Mouse (Mus musculus) liver, embryonic 14.5 days (tissue): Measurements from ENCODE around the gene Pam16. TPM values are rescaled to one million over a fixed set of nuclear protein-coding genes. Genes with fewer than 3 reads are reported as not detected.
A peak's percentile ranks its signal among the peaks of the same experiment; 100 is the strongest.

Source experiments
- ATAC-seq: fragments of 200-750 bp; cut with Nextera tagmentation; 2 replicates; pipeline ENCODE4 v1.8.0; 2017; ENCODE audit warnings: moderate number of reproducible peaks, mild to moderate bottlenecking, moderate library complexity; ENCODE audit not compliant: insufficient read depth
- DNase-seq, 3 experiments: peaks; one replicate each; pipeline ENCODE4 v3.0.0-alpha.2; 2012 to 2013; ENCODE audit warnings: low read depth in 3 of 3, low spot score in 3 of 3
- H3K27ac ChIP-seq: fragments of 300-500 bp; sonication (generic); 2 replicates; pipeline ENCODE4 v1.5.1; 2014; ENCODE audit warnings: moderate library complexity, mild to moderate bottlenecking, control low read depth, inconsistent platforms
- H3K27me3 ChIP-seq: fragments of 300-500 bp; sonication (generic); 2 replicates; pipeline ENCODE4 v1.6.1; 2014; ENCODE audit warnings: mild to moderate bottlenecking, low read length, moderate library complexity; ENCODE audit not compliant: control insufficient read depth, insufficient read depth
- H3K36me3 ChIP-seq: fragments of 300-500 bp; sonication (generic); replicated peaks from 2 replicates; pipeline ENCODE4 v1.6.1; 2014; ENCODE audit warnings: low read depth; ENCODE audit not compliant: control insufficient read depth, insufficient read depth
- H3K4me1 ChIP-seq, 2 experiments: fragments of 200-500 bp in 1 of 2; fragments of 300-500 bp in 1 of 2; sonication (generic) in 1 of 2; replicated peaks; 2 replicates each; pipeline ENCODE4 v1.6.1; 2012 to 2014; ENCODE audit warnings: antibody characterized with exemption in 1 of 2, inconsistent platforms in 1 of 2, low read length in 1 of 2; ENCODE audit not compliant: control insufficient read depth in 2 of 2, insufficient read depth in 2 of 2
- H3K4me2 ChIP-seq: fragments of 300-500 bp; sonication (generic); 2 replicates; pipeline ENCODE4 v1.6.1; 2014; ENCODE audit warnings: low read depth, mild to moderate bottlenecking, control low read depth, moderate library complexity
- H3K4me3 ChIP-seq, 2 experiments: fragments of 200-500 bp in 1 of 2; fragments of 300-500 bp in 1 of 2; sonication (generic) in 1 of 2; 2 replicates each; pipeline ENCODE4 v1.5.1; 2012 to 2014; ENCODE audit warnings: low read depth in 2 of 2, low read length in 2 of 2, mild to moderate bottlenecking in 2 of 2, control low read depth in 1 of 2, inconsistent platforms in 1 of 2, moderate library complexity in 1 of 2; ENCODE audit not compliant: insufficient read depth in 1 of 2
- H3K9ac ChIP-seq: fragments of 300-500 bp; sonication (generic); replicated peaks from 2 replicates; pipeline ENCODE4 v1.6.1; 2014; ENCODE audit warnings: mild to moderate bottlenecking, control low read depth, moderate library complexity
- H3K9me3 ChIP-seq: fragments of 300-500 bp; sonication (generic); 2 replicates; pipeline ENCODE4 v1.6.1; 2016; ENCODE audit warnings: low read length, mixed read lengths; ENCODE audit not compliant: control insufficient read depth
- CTCF ChIP-seq: IDR thresholded peaks from 2 replicates; pipeline ENCODE4 v1.5.1; 2016; ENCODE audit warnings: antibody characterized with exemption, low read depth, control low read depth
- EP300 ChIP-seq: IDR thresholded peaks from 2 replicates; pipeline ENCODE4 v1.6.1; 2016; ENCODE audit warnings: antibody characterized with exemption, low read depth
- WGBS: fragments of 180-500 bp; shearing (Covaris S2); extraction: QIAGEN DNeasy Blood & Tissue Kit; methylation state at CpG from one replicate; pipeline ENCODE4 v1.1.7; 2014; ENCODE audit not compliant: insufficient replicate concordance; 5-methylcytosine and 5-hydroxymethylcytosine counted together
- polyA plus RNA-seq, 2 experiments: library from polyadenylated mRNA; depleted of rRNA in 1 of 2; stranded (reverse) in 1 of 2; unstranded in 1 of 2; fragments of >200 nt; fragmentation: Nextera tagmentation in 1 of 2; extraction: Ambion mirVana in 1 of 2; gene quantifications; 2 replicates each; pipeline versions ENCODE4 v1.2.1 to v1.2.3; 2012 to 2014

Pam16 gene
- polyA plus RNA-seq, 2 experiments: 41.3 to 64.4 TPM

- DNase-seq (no peak), ATAC-seq (no peak)
- Histone ChIP-seq H3K36me3 (no peaks in the 10 kb centered on the region), H3K9me3 (no peaks in the 10 kb centered on the region), H3K4me1 (peaks cover 0 to 27% of the 10 kb centered on the region in 2 experiments; a peak in 2 of 4 replicates), H3K4me3 (no peak overlapping the region), H3K4me2 (no peak overlapping the region), H3K9ac (no peak overlapping the region), H3K27ac (no peak overlapping the region), H3K27me3 (no peaks in the 10 kb centered on the region)
- TF ChIP-seq EP300: no peak
- TF ChIP-seq CTCF: no peak
- WGBS: 51% methylated on average over 7 of the region's 7 CpGs
Observed at GRCm38 (mm10) chr16:4602766-4603452, 21.9 kb downstream of the Pam16 start.

- TF ChIP-seq CTCF (no peak), EP300 (no peak)
- H3K9me3 ChIP-seq: no peaks in the 10 kb centered on the region
- H3K9ac ChIP-seq: no peak overlapping the region
- no peak overlapping the region for H3K4me2 ChIP-seq
- H3K36me3 ChIP-seq: no peaks in the 10 kb centered on the region
- peaks cover 0 to 25% of the 10 kb centered on the region in 2 experiments; a peak in 2 of 4 replicates for H3K4me1 ChIP-seq
- ATAC-seq: peak; percentile 38; the same call in 1 of the 2 replicates
- H3K27ac ChIP-seq: no peak overlapping the region
- no peaks in the 10 kb centered on the region for H3K27me3 ChIP-seq
- no peak overlapping the region for H3K4me3 ChIP-seq
- no peak for DNase-seq
- WGBS: 41% methylated on average over 3 of the region's 3 CpGs
Observed at GRCm38 (mm10) chr16:4602189-4602588, 22.6 kb downstream of the Pam16 start.

GRCm38 (mm10) chr16:4600701-4601310, 24.0 kb downstream of the Pam16 start:
- TF ChIP-seq EP300: no peak
- no peak for TF ChIP-seq CTCF
- H3K4me2 ChIP-seq: no peak overlapping the region
- H3K36me3 ChIP-seq: no peaks in the 10 kb centered on the region
- no peak overlapping the region for H3K4me3 ChIP-seq
- H3K9me3 ChIP-seq: no peaks in the 10 kb centered on the region
- no peak overlapping the region for H3K9ac ChIP-seq
- H3K27ac ChIP-seq: no peak overlapping the region
- H3K4me1 ChIP-seq: peaks cover 0 to 11% of the 10 kb centered on the region in 2 experiments; a peak in 2 of 4 replicates
- 55% methylated on average over 9 of the region's 9 CpGs for WGBS
- ATAC-seq: no peak
- H3K27me3 ChIP-seq: peaks cover 8% of the 10 kb centered on the region; the same call in 1 of the 2 replicates
- DNase-seq: no peak

GRCm38 (mm10) chr16:4599616-4600015, 25.2 kb downstream of the Pam16 start:
- WGBS: 70% methylated on average over 3 of the region's 3 CpGs
- peaks cover 0 to 8% of the 10 kb centered on the region in 2 experiments; a peak in 2 of 4 replicates for H3K4me1 ChIP-seq
- no peak overlapping the region for H3K9ac ChIP-seq

GRCm38 (mm10) chr16:4598891-4599543, 25.8 kb downstream of the Pam16 start:
- Histone ChIP-seq H3K27ac (no peak overlapping the region), H3K9me3 (no peaks in the 10 kb centered on the region), H3K4me3 (no peak overlapping the region), H3K4me1 (peaks cover 0 to 8% of the 10 kb centered on the region in 2 experiments; a peak in 2 of 4 replicates), H3K9ac (no peak overlapping the region), H3K27me3 (peaks cover 26% of the 10 kb centered on the region), H3K4me2 (no peak overlapping the region), H3K36me3 (no peaks in the 10 kb centered on the region)
- TF ChIP-seq EP300 (no peak), CTCF (no peak)
- DNase-seq (no peak), ATAC-seq (no peak)
- 55% methylated on average over 6 of the region's 6 CpGs for WGBS

More at GRCm38 (mm10) chr16:4599616-4600015, 25.2 kb downstream of the Pam16 start:
- peaks cover 20% of the 10 kb centered on the region for H3K27me3 ChIP-seq
- no peaks in the 10 kb centered on the region for H3K9me3 ChIP-seq
- H3K36me3 ChIP-seq: no peaks in the 10 kb centered on the region
- TF ChIP-seq EP300 (no peak), CTCF (no peak)
- H3K27ac ChIP-seq: no peak overlapping the region
- ATAC-seq (no peak), DNase-seq (no peak)
- no peak overlapping the region for H3K4me2 ChIP-seq
- H3K4me3 ChIP-seq: no peak overlapping the region
